22 mouse cellular contexts compared by ENCODE assay signal in the genomic region with DNA sequence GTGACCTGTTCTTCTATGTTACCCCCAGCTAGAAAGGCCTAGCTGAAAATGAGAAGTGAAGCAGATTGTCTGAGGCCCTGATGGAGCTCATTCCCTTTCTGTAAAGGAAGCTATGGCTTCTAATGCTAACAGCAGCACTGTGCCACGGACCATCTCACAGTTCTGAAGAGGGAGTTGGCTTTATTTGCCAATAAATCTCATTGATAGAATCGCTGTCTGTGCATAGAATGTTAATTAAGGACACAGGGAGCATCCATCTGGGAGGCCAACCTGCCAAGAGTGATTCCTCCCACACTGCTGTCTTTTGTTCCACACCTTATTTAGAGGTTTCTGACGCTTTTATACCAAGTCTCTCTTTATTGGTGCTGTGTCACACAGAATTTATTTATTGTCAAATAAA. TPM values are rescaled to one million over a fixed set of nuclear protein-coding genes. Genes with fewer than 3 reads are reported as not detected.
A peak's percentile ranks its signal among the peaks of the same experiment; 100 is the strongest.
DNase-seq lines count a peak whose midpoint lies in the region; ATAC-seq and TF ChIP-seq lines count a peak whose summit lies in the region.
"Had no signal": no experiment of that assay in that cellular context is flagged by ENCODE, and none has a peak within 500 bp of the region (broad histone marks: within the 10 kb centered on the region; RNA-seq: fewer than 3 reads in every experiment).

No protein-coding gene starts in this region.

- H3K9me3 ChIP-seq in forebrain, embryonic 14.5 days (replicated peaks; ENCODE audit: control insufficient read depth, low read length): no peaks in the 10 kb centered on the region
- no peaks in the 10 kb centered on the region for H3K9me3 ChIP-seq in forebrain, embryonic 11.5 days (ENCODE audit: control insufficient read depth, low read length)
- H3K9me3 ChIP-seq in hindbrain, postnatal 0 days (ENCODE audit: low read length): no peaks in the 10 kb centered on the region
- no peaks in the 10 kb centered on the region for H3K9me3 ChIP-seq in hindbrain, embryonic 13.5 days
- H3K9me3 ChIP-seq: embryonic facial prominence, embryonic 15.5 days; hindbrain, embryonic 15.5 days; limb, embryonic 10.5 days; midbrain, embryonic 15.5 days had no signal

- no peak overlapping the region for H3K9ac ChIP-seq in forebrain, embryonic 14.5 days (ENCODE audit: low read length)
- H3K9ac ChIP-seq in forebrain, embryonic 11.5 days (ENCODE audit: low read length): no peak overlapping the region
- no peak overlapping the region for H3K9ac ChIP-seq in hindbrain, postnatal 0 days (replicated peaks; ENCODE audit: low read length)
- H3K9ac ChIP-seq in hindbrain, embryonic 13.5 days: no peak overlapping the region
- H3K9ac ChIP-seq: embryonic facial prominence, embryonic 15.5 days; hindbrain, embryonic 15.5 days; liver, postnatal 0 days; midbrain, embryonic 15.5 days had no signal

- ATAC-seq in forebrain, embryonic 14.5 days: peak; percentile 20; the same call in 1 of the 2 replicates
- ATAC-seq in forebrain, embryonic 11.5 days (replicated peaks; ENCODE audit: low FRiP score): no peak
- no peak for ATAC-seq in hindbrain, postnatal 0 days
- ATAC-seq in hindbrain, embryonic 13.5 days (ENCODE audit: low FRiP score): no peak
- ATAC-seq: activated CD4-positive, CD25-positive, alpha-beta regulatory T cell, adult 4 months; CD4-positive, CD25-positive, alpha-beta regulatory T cell, adult 4 months; liver, postnatal 0 days; midbrain, embryonic 15.5 days had no signal

- intact Hi-C loops in left cerebral cortex, adult 2 months (cut with DNase I): no loop called here
- intact Hi-C loops in left cerebral cortex, postnatal 4 days (cut with DNase I): no loop called here

- H3K36me3 ChIP-seq in forebrain, embryonic 14.5 days (ENCODE audit: control insufficient read depth, insufficient read depth, low read length): no peaks in the 10 kb centered on the region
- no peaks in the 10 kb centered on the region for H3K36me3 ChIP-seq in forebrain, embryonic 11.5 days (ENCODE audit: control insufficient read depth, insufficient read depth, low read length)
- no peaks in the 10 kb centered on the region for H3K36me3 ChIP-seq in hindbrain, postnatal 0 days (ENCODE audit: insufficient read depth, low read length)
- no peaks in the 10 kb centered on the region for H3K36me3 ChIP-seq in hindbrain, embryonic 13.5 days
- H3K36me3 ChIP-seq: embryonic facial prominence, embryonic 15.5 days; hindbrain, embryonic 15.5 days; limb, embryonic 10.5 days; midbrain, embryonic 15.5 days had no signal

- 71% methylated on average over 3 of the region's 3 CpGs for WGBS in forebrain, embryonic 14.5 days
- WGBS in forebrain, embryonic 11.5 days: 90% methylated on average over 3 of the region's 3 CpGs
- 43% methylated on average over 3 of the region's 3 CpGs for WGBS in hindbrain, postnatal 0 days
- 60% methylated on average over 3 of the region's 3 CpGs for WGBS in hindbrain, embryonic 13.5 days

- TF ChIP-seq CTCF in hindbrain, postnatal 0 days (IDR thresholded peaks at IDR 0.05; ENCODE audit: low read depth): no peak
- no peak for TF ChIP-seq CTCF in left cerebral cortex, adult 2 months (IDR thresholded peaks at IDR 0.05)

- H3K27ac ChIP-seq in forebrain, embryonic 14.5 days (ENCODE audit: low read depth, low read length): no peak overlapping the region
- H3K27ac ChIP-seq in forebrain, embryonic 11.5 days (ENCODE audit: low read depth, low read length): no peak overlapping the region
- no peak overlapping the region; the same call in 1 of the 2 replicates for H3K27ac ChIP-seq in hindbrain, postnatal 0 days
- H3K27ac ChIP-seq in hindbrain, embryonic 13.5 days: no peak overlapping the region
- peak overlapping the region; percentile 15; the same call in 1 of the 2 replicates for H3K27ac ChIP-seq in left cerebral cortex, adult 2 months
- H3K27ac ChIP-seq: embryonic facial prominence, embryonic 15.5 days; hindbrain, embryonic 15.5 days; limb, embryonic 10.5 days; midbrain, embryonic 15.5 days had no signal

- DNase-seq in forebrain, embryonic 14.5 days (ENCODE audit: low spot score): peak; percentile 42
- no peak for DNase-seq in forebrain, embryonic 11.5 days (ENCODE audit: low spot score)
- DNase-seq in hindbrain, postnatal 0 days (ENCODE audit: low spot score): peak; percentile 22
- no peak for DNase-seq in left cerebral cortex, adult 2 months (ENCODE audit: extremely low spot score in 1 of 2, low spot score in 2 of 2)
- DNase-seq in left cerebral cortex, postnatal 4 days: no peak
- DNase-seq in thymus, postnatal 0 days (ENCODE audit: low spot score): no peak
- DNase-seq: adrenal gland, postnatal 14 days; cerebellum, adult 11-12 months; cerebellum, postnatal 36 days; gastrocnemius, postnatal 36 days; kidney, adult 11 months; kidney, postnatal 4 days; liver, postnatal 0 days; lung, postnatal 14 days; thymus, postnatal 25 days had no signal

- no peak overlapping the region for H3K4me3 ChIP-seq in forebrain, embryonic 14.5 days (ENCODE audit: low read depth, low read length)
- no peak overlapping the region for H3K4me3 ChIP-seq in forebrain, embryonic 11.5 days (ENCODE audit: low read depth, low read length)
- no peak overlapping the region for H3K4me3 ChIP-seq in hindbrain, postnatal 0 days (ENCODE audit: low read length)
- H3K4me3 ChIP-seq in hindbrain, embryonic 13.5 days: no peak overlapping the region
- H3K4me3 ChIP-seq in left cerebral cortex, adult 2 months: no peak overlapping the region
- H3K4me3 ChIP-seq: embryonic facial prominence, embryonic 15.5 days; hindbrain, embryonic 15.5 days; limb, embryonic 10.5 days; midbrain, embryonic 15.5 days had no signal

- no peaks in the 10 kb centered on the region for H3K27me3 ChIP-seq in forebrain, embryonic 14.5 days (replicated peaks; ENCODE audit: control insufficient read depth, insufficient read depth, low read length)
- H3K27me3 ChIP-seq in forebrain, embryonic 11.5 days (ENCODE audit: control insufficient read depth, insufficient read depth, low read length): no peaks in the 10 kb centered on the region
- H3K27me3 ChIP-seq in hindbrain, postnatal 0 days (ENCODE audit: insufficient read depth, low read length): no peaks in the 10 kb centered on the region
- H3K27me3 ChIP-seq in hindbrain, embryonic 13.5 days: no peaks in the 10 kb centered on the region
- H3K27me3 ChIP-seq: embryonic facial prominence, embryonic 15.5 days; hindbrain, embryonic 15.5 days; midbrain, embryonic 15.5 days had no signal

- no peak overlapping the region for H3K4me2 ChIP-seq in forebrain, embryonic 14.5 days (ENCODE audit: low read length)
- no peak overlapping the region for H3K4me2 ChIP-seq in forebrain, embryonic 11.5 days (ENCODE audit: low read depth, low read length, severe bottlenecking)
- H3K4me2 ChIP-seq in hindbrain, postnatal 0 days (ENCODE audit: low read depth, low read length): no peak overlapping the region
- no peak overlapping the region for H3K4me2 ChIP-seq in hindbrain, embryonic 13.5 days
- H3K4me2 ChIP-seq: embryonic facial prominence, embryonic 15.5 days; hindbrain, embryonic 15.5 days; midbrain, embryonic 15.5 days had no signal

- H3K4me1 ChIP-seq in forebrain, embryonic 14.5 days (ENCODE audit: control insufficient read depth, insufficient read depth, low read length): no peaks in the 10 kb centered on the region
- H3K4me1 ChIP-seq in forebrain, embryonic 11.5 days (replicated peaks; ENCODE audit: control insufficient read depth, insufficient read depth, low read length): no peaks in the 10 kb centered on the region
- no peaks in the 10 kb centered on the region for H3K4me1 ChIP-seq in hindbrain, postnatal 0 days (ENCODE audit: insufficient read depth, low read length)
- H3K4me1 ChIP-seq in hindbrain, embryonic 13.5 days (replicated peaks): 0 out of 2 replicates have a peak, but pooled peaks cover 4% of the 10 kb centered on the region
- H3K4me1 ChIP-seq: embryonic facial prominence, embryonic 15.5 days; limb, embryonic 10.5 days; midbrain, embryonic 15.5 days had no signal

RNA-seq across cellular contexts. Expression of a gene that starts 4.9 kb away (rescaled TPM):
- 27.7 and 32.7 TPM in 2 replicates for polyA plus RNA-seq in forebrain, embryonic 14.5 days (2014; fragmentation: Nextera tagmentation; extraction: Ambion mirVana)
- polyA plus RNA-seq in forebrain, embryonic 11.5 days (2014; fragmentation: Nextera tagmentation; extraction: Ambion mirVana): 47.4 and 49.2 TPM in 2 replicates
- 19.9 and 29.7 TPM in 2 replicates for total RNA-seq in hindbrain, postnatal 0 days (2014; rRNA removed)
- 11.3 and 12.9 TPM in 2 replicates for polyA plus RNA-seq in hindbrain, postnatal 0 days (2015; fragmentation: Nextera tagmentation; extraction: Ambion mirVana)
- polyA plus RNA-seq in hindbrain, embryonic 13.5 days (2015; fragmentation: Nextera tagmentation; extraction: Ambion mirVana): 20.5 and 22.2 TPM in 2 replicates
- 10 to 100 TPM; 36.7 to 37.7 TPM for total RNA-seq in left cerebral cortex, adult 2 months (2021)
- total RNA-seq in left cerebral cortex, postnatal 4 days (2021): 10 to 100 TPM; 32.9 to 35.3 TPM
- 15.3 and 16.0 TPM in 2 replicates for polyA plus RNA-seq in thymus, postnatal 0 days (2015; fragmentation: Nextera tagmentation; extraction: Ambion mirVana)

RNA-seq across cellular contexts. Expression of a gene that starts 41.9 kb away (rescaled TPM):
- 6.6 and 6.7 TPM in 2 replicates for polyA plus RNA-seq in forebrain, embryonic 14.5 days (2014; fragmentation: Nextera tagmentation; extraction: Ambion mirVana)
- polyA plus RNA-seq in forebrain, embryonic 11.5 days (2014; fragmentation: Nextera tagmentation; extraction: Ambion mirVana): 15.9 and 17.8 TPM in 2 replicates
- total RNA-seq in hindbrain, postnatal 0 days (2014; rRNA removed): 0.61 and 0.89 TPM in 2 replicates
- polyA plus RNA-seq in hindbrain, postnatal 0 days (2015; fragmentation: Nextera tagmentation; extraction: Ambion mirVana): 4.1 and 6.3 TPM in 2 replicates
- 10.1 and 12.0 TPM in 2 replicates for polyA plus RNA-seq in hindbrain, embryonic 13.5 days (2015; fragmentation: Nextera tagmentation; extraction: Ambion mirVana)
- total RNA-seq in left cerebral cortex, adult 2 months (2021): 1 to 10 TPM; 5.1 to 5.3 TPM
- 1 to 10 TPM; 2.4 to 3.8 TPM for total RNA-seq in left cerebral cortex, postnatal 4 days (2021)
- polyA plus RNA-seq in thymus, postnatal 0 days (2015; fragmentation: Nextera tagmentation; extraction: Ambion mirVana): 5.4 and 6.5 TPM in 2 replicates

RNA-seq across cellular contexts. Expression of a gene that starts 48.1 kb away (rescaled TPM):
- polyA plus RNA-seq in forebrain, embryonic 14.5 days (2014; fragmentation: Nextera tagmentation; extraction: Ambion mirVana): 1.3 and 2.4 TPM in 2 replicates
- polyA plus RNA-seq in forebrain, embryonic 11.5 days (2014; fragmentation: Nextera tagmentation; extraction: Ambion mirVana): 0.49 and 0.86 TPM in 2 replicates
- total RNA-seq in hindbrain, postnatal 0 days (2014; rRNA removed): 4.8 and 7.0 TPM in 2 replicates
- 2.2 and 2.7 TPM in 2 replicates for polyA plus RNA-seq in hindbrain, postnatal 0 days (2015; fragmentation: Nextera tagmentation; extraction: Ambion mirVana)
- polyA plus RNA-seq in hindbrain, embryonic 13.5 days (2015; fragmentation: Nextera tagmentation; extraction: Ambion mirVana): 1.7 and 1.8 TPM in 2 replicates
- total RNA-seq in left cerebral cortex, adult 2 months (2021): 10 to 100 TPM; 27.0 to 28.2 TPM
- total RNA-seq in left cerebral cortex, postnatal 4 days (2021): 10 to 100 TPM; 26.1 to 26.7 TPM
- 1.7 and 2.8 TPM in 2 replicates for polyA plus RNA-seq in thymus, postnatal 0 days (2015; fragmentation: Nextera tagmentation; extraction: Ambion mirVana)

Comparison
In these comparisons a context has a peak if more than half of its experiments do, and no peak if none do; other contexts are left out.
1. DNase-seq: peak in forebrain, embryonic 14.5 days (single experiment) and hindbrain, postnatal 0 days (single experiment); none in forebrain, embryonic 11.5 days (single experiment), left cerebral cortex, adult 2 months (0 of 2), left cerebral cortex, postnatal 4 days (single experiment) and thymus, postnatal 0 days (single experiment).